Mouse (Mus musculus) forebrain, postnatal 0 days (tissue): ENCODE measurements around the gene Trp53i13. TPM values are rescaled to one million over a fixed set of nuclear protein-coding genes. Genes with fewer than 3 reads are reported as not detected.

Source experiments
- ATAC-seq: fragments of 200-750 bp; cut with Nextera tagmentation; 2 replicates; pipeline ENCODE4 v1.8.0; 2017; ENCODE audit warnings: mild to moderate bottlenecking, moderate library complexity
- DNase-seq: peaks from one replicate; pipeline ENCODE4 v3.0.0-alpha.2; 2015
- H3K27ac ChIP-seq: fragments of 300-500 bp; sonication (generic); 2 replicates; pipeline ENCODE4 v1.5.1; 2014; ENCODE audit warnings: low read depth, mild to moderate bottlenecking, antibody characterized with exemption, low read length, moderate library complexity, mixed read lengths
- H3K27me3 ChIP-seq: fragments of 300-500 bp; sonication (generic); 2 replicates; pipeline ENCODE4 v1.6.1; 2014; ENCODE audit warnings: mild to moderate bottlenecking, low read length, mixed read lengths; ENCODE audit not compliant: insufficient read depth
- H3K36me3 ChIP-seq: fragments of 300-500 bp; sonication (generic); 2 replicates; pipeline ENCODE4 v1.6.1; 2014; ENCODE audit warnings: mild to moderate bottlenecking, moderate library complexity; ENCODE audit not compliant: insufficient read depth
- H3K4me1 ChIP-seq: fragments of 300-500 bp; sonication (generic); 2 replicates; pipeline ENCODE4 v1.6.1; 2014; ENCODE audit warnings: antibody characterized with exemption; ENCODE audit not compliant: insufficient read depth
- H3K4me2 ChIP-seq: fragments of 300-500 bp; sonication (generic); 2 replicates; pipeline ENCODE4 v1.6.1; 2014; ENCODE audit warnings: low read depth, mild to moderate bottlenecking, moderate library complexity
- H3K4me3 ChIP-seq: fragments of 300-500 bp; sonication (generic); 2 replicates; pipeline ENCODE4 v1.5.1; 2014; ENCODE audit warnings: low read depth, low read length, mixed read lengths
- H3K9ac ChIP-seq: fragments of 300-500 bp; sonication (generic); 2 replicates; pipeline ENCODE4 v1.6.1; 2014; ENCODE audit warnings: mild to moderate bottlenecking
- H3K9me3 ChIP-seq: fragments of 300-500 bp; sonication (generic); 2 replicates; pipeline ENCODE4 v1.6.1; 2016; ENCODE audit warnings: low read length
- CTCF ChIP-seq: sonication (generic); IDR thresholded peaks from 2 replicates; pipeline ENCODE4 v1.5.1; 2016; ENCODE audit warnings: antibody characterized with exemption, control low read depth, low read depth
- WGBS: fragments of 180-500 bp; shearing (Covaris S2); extraction: QIAGEN DNeasy Blood & Tissue Kit; methylation state at CpG from one replicate; pipeline ENCODE4 v1.1.7; 2014; 5-methylcytosine and 5-hydroxymethylcytosine counted together
- polyA plus RNA-seq: library from polyadenylated mRNA; unstranded; fragments of >200 nt; fragmentation: Nextera tagmentation; extraction: Ambion mirVana; gene quantifications from 2 replicates; pipeline ENCODE4 v1.2.1, GENCODE M21; 2015
- total RNA-seq: library from RNA; depleted of rRNA; stranded (reverse); fragments of >200 nt; gene quantifications from 2 replicates; pipeline ENCODE4 v1.2.3, GENCODE M21; 2014

Trp53i13 gene
- total and polyA plus RNA-seq, 2 experiments from 2014 or later, result 12.3 to 12.4 TPM

DNA sequence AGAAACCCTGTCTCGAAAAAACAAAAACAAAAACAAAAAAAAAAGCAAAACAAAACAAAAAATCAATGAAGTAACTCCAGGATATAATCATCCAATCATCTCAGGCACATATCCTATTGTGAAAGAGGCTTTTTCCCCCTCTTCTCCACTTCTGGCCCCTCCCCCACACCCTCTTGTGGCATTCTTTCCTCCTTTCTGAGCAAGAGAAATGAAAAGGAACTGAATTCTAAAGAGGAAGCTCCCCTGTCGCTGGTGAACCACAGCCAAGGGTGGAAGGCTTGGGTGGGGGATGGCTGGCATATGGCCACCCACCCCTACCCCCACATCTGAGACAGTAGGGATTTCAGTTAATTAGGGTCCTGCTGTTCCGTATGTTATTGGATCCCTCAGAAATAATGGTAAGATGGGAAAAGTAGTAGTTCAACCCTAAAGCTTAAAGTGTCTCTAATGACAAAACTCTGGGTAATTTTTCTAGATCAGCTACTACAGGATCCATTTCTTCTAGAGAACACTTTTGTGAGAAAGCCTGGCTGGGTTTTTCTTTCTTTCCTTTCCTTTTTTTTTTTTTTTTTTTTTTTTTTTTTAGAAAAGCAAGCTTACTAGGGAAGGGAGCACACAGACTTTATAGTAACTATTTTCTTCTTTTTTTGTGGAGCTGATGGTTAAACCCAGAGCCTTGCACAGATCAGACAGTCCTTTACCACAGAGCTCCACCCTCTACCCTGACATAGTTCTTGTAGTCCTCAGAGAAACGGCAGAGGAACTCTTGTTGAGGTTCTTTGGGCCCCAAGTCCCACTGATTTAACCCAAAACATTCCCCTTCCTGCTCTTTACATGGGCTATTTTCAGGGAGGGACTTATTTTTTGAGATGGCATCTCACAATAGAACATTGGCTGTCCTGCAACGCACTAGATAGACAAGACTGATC, 5.1 kb upstream of the Trp53i13 start:
- H3K27me3 ChIP-seq, result no peaks in the 10 kb centered on the region
- WGBS, result 31% methylated on average over 5 of the region's 5 CpGs
- H3K9me3 ChIP-seq, result no peaks in the 10 kb centered on the region
- no peak overlapping the region for H3K27ac ChIP-seq
- H3K9ac ChIP-seq, result no peak overlapping the region
- no peaks in the 10 kb centered on the region for H3K36me3 ChIP-seq
- H3K4me3 ChIP-seq, result no peak overlapping the region
- TF ChIP-seq CTCF, result no peak
- no peak for ATAC-seq
- H3K4me1 ChIP-seq, result no peaks in the 10 kb centered on the region
- DNase-seq, result no peak
- no peak overlapping the region for H3K4me2 ChIP-seq

GRCm38 (mm10) chr11:77519043-77519442, 3.3 kb upstream of the Trp53i13 start, which contains the start of gene Gm10392:
Gene Gm10392 (minus strand): TSS chr11:77519198.
- Histone ChIP-seq H3K9me3 (no peaks in the 10 kb centered on the region), H3K4me3 (no peak within 1 kb of the TSS), H3K27me3 (no peaks in the 10 kb centered on the region), H3K4me2 (no peak within 1 kb of the TSS), H3K4me1 (peaks cover 9% of the 10 kb centered on the region), H3K36me3 (no peaks in the 10 kb centered on the region), H3K9ac (no peak within 1 kb of the TSS), H3K27ac (no peak within 1 kb of the TSS)
- ATAC-seq, result no peak
- 78% methylated on average over 5 of the region's 5 CpGs for WGBS
- DNase-seq, result no peak
- no peak for TF ChIP-seq CTCF

GRCm38 (mm10) chr11:77518051-77518798, 2.4 kb upstream of the Trp53i13 start:
- no peak for TF ChIP-seq CTCF
- Histone ChIP-seq H3K27me3 (no peaks in the 10 kb centered on the region), H3K36me3 (no peaks in the 10 kb centered on the region), H3K4me2 (no peak overlapping the region), H3K4me3 (no peak overlapping the region), H3K27ac (no peak overlapping the region), H3K4me1 (peaks cover 9% of the 10 kb centered on the region), H3K9ac (no peak overlapping the region), H3K9me3 (no peaks in the 10 kb centered on the region)
- 83% methylated on average over 27 of the region's 27 CpGs for WGBS
- ATAC-seq (no peak), DNase-seq (no peak)

- H3K36me3 ChIP-seq, result no peaks in the 10 kb centered on the region
- H3K4me3 ChIP-seq, result no peak overlapping the region
- H3K4me1 ChIP-seq, result peaks cover 14% of the 10 kb centered on the region
- ATAC-seq (no peak), DNase-seq (no peak)
- no peak overlapping the region for H3K27ac ChIP-seq
- no peak for TF ChIP-seq CTCF
- H3K9ac ChIP-seq, result no peak overlapping the region
- no peak overlapping the region for H3K4me2 ChIP-seq
- no peaks in the 10 kb centered on the region for H3K27me3 ChIP-seq
- WGBS, result 67% methylated on average over 5 of the region's 5 CpGs
- H3K9me3 ChIP-seq, result no peaks in the 10 kb centered on the region
Observed at GRCm38 (mm10) chr11:77516553-77517425, 1.0 kb upstream of the Trp53i13 start.

DNA sequence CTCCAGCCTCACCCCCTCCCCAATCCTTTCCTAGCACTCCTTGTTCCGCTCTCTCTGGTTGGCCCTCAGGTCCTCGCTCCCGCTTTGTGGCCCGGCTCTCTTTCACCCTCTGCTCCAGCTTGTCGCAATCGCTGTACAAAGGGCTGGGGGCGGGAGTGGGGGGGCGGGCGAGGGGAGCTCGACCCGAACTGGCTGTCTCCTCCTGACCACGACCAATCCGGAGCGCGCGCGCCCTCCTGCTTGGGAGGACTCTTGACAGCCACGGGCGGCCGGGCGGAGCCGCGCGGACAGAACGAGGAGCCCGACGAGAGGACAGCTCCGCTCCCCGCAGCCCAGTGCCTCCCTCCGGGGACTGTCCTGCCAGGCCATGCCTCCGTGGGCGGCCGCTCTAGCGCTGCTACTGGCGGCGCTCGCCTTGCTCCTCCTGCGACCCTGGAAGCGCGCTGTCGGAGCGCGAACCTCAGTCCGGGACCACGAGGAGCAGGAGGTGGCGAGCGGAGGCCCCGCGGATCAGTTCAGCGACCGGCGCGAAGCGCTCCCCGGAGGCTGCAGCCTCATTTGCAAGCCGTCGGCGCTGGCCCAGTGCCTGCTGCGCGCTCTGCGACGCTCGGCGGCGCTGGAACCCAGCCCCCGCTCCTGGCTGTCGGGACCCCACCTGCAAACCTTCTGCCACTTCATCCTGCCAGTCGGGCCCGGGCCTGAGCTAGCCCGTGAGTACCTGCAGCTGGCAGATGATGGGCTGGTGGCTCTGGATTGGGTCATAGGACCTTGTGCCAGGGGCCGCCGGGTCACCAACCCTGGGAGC, 746 bp downstream of the Trp53i13 start, which contains the start of gene Abhd15:
Gene Abhd15 (plus strand): TSS at position 290 of the 805 bp plus-strand sequence.
- Histone ChIP-seq H3K4me3 (peak within 1 kb of the TSS; percentile 46), H3K9me3 (no peaks in the 10 kb centered on the region), H3K36me3 (no peaks in the 10 kb centered on the region), H3K4me2 (peak within 1 kb of the TSS; percentile 96), H3K27me3 (no peaks in the 10 kb centered on the region), H3K9ac (peak within 1 kb of the TSS; percentile 33), H3K4me1 (peaks cover 14% of the 10 kb centered on the region), H3K27ac (no peak within 1 kb of the TSS)
- TF ChIP-seq CTCF, result peak; percentile 17
- WGBS, result 1% methylated on average over 70 of the region's 72 CpGs
- ATAC-seq (peak; percentile 61), DNase-seq (peak; percentile 57)
